Mouse (Mus musculus): ENCODE data around the gene Mrpl58.

The Mrpl58 gene

DNA sequence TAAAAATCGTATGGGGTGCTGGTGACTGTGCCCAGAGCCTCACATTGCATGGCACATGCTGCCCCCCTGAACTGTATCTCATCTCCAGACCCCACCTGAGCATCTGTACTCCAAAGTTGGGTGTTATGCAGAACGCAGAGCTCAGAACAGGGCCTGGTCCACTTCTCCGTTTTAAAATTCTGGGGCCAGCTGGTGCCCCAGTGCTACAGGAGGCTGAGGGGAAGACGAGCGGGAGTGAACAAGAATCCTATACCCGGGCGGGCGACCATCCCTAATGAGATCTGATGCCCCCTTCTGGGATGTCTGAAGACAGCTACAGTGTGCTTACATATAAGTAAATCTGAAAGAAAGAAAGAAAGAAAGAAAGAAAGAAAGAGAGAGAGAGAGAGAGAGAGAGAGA, 57.4 kb downstream of the Mrpl58 start:
- DNase-seq (ENCODE audit: low spot score), result no peak

DNA sequence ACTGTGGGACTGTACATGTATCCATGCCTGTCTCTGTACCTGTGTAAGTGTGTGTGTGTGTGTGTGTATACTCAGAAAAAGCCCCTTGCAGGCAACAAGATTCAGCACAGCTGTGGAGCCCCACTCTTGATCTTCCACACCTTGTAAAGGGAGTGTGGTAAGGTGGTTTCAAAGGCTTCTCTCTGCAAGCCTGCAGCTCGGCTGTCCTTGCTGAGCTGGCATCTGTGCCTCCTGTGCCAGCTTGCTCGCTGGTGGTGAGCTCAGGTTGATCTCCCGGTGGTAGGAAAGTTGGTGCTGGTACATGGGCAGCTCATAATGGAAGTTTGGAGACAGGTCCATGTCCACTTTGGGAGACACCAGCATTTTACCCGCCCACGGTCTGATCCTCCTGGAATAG, 58.3 kb downstream of the Mrpl58 start:
- DNase-seq (ENCODE audit: low spot score), result no peak

Data from embryo, embryonic 10.5 days (tissue).